Mouse (Mus musculus) embryo, embryonic 9.5 days (tissue): ENCODE data around the gene Stoml1.
"Not testable (repeated sequence)": the region's sequence is repeated elsewhere in the genome, so short reads cannot be mapped to it uniquely, and the experiment has no call there.

Experiments used
- DNase-seq: peaks from one replicate; pipeline ENCODE4 v3.0.0-alpha.2; 2017; ENCODE audit errors: extremely low spot score

Gene Stoml1

DNA sequence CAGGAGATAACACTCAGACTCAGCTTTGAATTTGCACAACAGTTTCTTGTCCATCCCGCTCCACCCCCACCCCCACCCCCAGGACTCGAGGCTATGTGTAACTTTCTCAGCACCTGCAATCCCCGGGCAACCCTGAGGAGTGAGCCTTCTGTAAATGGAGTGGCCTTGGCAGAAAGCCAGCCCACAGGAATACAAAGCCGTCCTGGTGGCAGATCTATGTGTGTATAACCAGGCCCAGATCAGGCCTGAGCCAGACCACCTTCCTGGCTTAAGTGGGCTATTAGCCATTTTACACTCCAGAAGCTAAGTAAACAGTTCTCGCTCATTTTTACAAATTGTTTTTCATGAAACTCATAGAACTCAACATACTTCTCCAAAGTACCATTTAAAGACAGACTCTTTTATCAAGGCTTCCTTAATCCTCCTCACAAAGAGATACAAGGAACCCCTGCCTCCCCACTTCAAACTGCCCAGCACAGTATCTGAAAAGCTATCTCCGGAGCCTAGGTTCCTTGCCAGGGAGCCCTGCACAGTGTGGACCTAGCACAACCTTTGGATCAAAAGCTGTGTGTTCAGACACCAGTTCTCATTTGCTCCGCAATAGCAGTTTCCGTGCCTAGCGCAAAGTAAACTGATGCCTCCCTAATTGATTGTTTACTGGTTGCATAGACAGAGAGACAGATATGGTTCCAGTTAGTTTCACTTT is 11.0 kb upstream of the Stoml1 start:
- no peak for DNase-seq

DNA sequence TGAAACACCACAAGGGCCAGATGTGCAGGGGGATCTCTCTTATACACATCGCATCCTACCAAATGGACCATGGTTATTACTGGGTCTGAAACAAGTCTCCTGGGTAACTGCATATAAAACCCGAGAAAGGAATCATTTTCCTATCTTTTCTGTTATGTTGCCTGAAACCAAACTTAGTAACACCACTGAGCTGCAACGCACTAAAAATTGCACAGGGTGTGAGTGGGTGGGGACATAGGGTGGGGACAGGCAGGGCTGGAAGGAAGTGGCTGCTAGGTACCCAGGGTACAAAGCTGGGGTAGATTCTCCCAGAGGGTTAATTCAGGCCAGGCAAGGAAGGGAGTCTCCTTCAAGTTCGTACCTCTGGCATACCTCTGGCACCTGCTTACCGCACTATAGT is 10.3 kb upstream of the Stoml1 start:
- no peak for DNase-seq

DNA sequence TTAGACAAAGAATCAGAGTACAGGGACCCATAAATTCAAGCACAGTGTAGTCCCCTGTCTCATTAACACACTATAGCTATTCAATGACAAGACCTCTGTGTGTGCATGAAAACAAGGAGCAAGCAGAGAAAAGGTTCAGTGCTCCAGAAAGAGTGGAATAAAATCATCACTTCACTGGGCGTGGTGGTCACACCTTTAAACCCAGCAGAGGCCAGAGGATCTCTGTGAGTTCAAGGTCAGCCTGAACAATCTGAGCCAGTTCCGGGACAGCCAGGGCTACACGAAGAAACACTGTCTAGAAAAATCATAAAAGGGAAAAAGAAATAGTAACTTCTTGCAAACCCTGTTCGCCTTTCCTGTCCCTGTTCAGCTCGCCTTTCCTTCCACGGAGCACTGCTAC is 9.3 kb upstream of the Stoml1 start:
- DNase-seq, result no peak

DNA sequence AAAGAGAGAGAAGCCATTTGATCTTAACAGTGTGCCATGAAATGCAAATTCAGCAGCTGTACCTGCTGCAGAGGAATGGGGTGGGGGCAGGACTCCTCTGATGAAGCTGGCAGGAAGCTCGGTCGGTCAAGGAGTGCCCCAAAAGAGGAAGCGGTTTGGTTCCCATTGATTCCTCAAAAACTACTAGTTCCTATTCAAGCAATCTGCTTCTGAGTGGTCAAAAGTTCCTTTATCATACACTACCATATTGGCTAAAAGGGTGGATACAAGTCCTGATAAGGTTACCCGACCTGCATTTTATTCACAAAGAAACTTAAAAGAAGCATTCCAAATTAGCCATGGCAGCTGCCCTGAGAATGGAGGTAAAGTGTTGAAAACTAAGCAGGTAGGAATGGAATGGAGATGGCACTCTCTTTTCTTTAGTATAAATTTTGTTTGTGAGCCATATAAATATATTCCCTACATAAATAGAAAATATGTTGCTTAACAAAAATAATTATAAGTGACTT is 6.8 kb upstream of the Stoml1 start:
- no peak for DNase-seq

DNA sequence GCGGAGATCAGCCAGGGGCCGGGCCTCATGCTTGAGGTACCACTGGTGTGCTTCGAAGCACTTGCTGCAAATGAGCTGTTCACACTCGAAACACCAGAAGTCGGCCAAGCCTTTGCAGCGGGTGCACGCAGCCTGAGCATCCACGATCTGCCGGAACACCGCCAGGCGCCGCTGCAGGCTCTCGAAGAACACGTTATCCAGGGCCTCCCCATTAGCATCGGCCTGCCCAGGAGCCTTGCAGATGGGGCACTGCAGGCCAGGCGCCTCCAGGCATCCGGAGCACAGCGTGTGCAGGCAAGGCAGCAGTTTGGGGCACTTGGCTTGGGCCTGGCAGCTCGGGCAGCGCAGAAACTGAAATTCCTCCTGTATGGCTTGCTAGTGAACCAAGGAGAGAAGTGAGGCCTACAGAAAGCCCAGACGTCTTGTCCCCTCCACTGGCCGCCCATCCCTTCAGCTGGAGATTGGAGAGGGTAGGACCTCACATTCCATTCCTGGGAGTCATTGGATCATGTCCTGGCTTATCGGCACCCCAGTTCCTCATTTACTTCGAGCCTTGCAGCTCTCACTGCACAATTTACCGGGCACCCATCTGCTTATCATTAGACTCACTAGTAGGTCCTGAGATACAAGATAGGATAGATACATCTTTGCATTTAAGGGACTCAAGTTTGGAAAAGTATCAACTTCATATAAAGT is 5.8 kb upstream of the Stoml1 start:
- peak; percentile 79 for DNase-seq

DNA sequence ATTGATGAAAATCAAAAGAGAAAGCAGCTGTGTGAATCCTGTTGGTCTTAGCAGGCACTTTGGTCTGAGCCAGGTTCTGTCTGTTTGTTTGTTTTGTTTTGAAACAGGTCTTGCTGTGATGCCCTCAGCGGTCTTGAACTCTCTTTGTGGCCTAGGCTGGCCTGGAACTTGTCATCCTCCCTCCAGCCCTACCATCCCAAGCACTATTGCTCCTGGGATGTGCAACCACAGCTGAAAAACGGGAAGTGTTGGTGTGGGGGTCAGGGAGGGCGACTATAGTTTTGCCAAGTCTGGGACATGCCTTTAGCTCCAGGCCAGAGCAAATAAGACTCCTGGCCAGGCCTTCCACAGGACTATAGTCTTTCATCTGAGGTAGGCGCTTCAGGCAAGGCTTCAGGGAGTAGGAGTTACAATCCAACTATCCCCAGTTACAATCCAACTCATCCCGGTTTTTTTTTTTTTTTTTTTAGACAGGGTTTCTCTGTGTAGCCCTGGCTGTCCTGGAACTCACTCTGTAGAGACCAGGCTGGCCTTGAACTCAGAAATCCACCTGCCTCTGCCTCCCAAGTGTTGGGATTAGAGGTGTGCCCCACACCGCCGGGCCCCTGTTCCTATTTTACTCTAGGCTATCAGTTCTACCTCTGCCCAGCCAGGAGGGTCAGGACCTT is 4.1 kb upstream of the Stoml1 start:
- no peak for DNase-seq

DNA sequence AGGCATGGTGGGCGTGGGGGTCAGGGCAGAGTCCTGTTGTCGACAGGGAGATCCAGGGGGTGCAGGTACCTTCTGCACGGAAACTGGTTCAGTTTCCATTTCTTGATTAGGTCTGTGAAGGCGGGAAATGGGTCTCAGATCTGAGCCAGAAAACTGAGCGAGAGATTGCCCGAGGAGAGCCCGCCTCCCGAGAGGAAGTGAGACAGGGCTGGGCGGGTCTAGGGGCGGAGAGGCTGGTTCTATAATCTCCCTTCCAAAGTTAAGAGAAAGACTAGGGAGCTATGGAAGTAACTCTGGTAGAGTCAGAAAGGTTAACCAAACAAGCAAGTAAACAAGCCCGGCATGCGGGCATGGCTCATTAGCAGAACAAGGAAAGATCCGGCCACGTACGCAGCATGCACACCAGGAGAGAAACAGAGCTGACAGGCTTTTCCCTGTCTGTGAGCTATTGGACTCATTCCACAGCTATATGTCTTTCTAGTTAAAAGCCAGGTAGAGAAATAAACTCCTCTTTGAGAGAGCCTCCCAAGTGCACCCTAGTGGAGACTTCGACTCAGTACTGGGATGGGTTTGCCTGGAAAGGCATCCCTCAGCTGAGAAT is 3.3 kb upstream of the Stoml1 start, which contains the start of gene Pml:
TSS of gene Pml (minus strand) at position 195 of the 601 bp plus-strand sequence.
- DNase-seq, result peak; percentile 68

DNA sequence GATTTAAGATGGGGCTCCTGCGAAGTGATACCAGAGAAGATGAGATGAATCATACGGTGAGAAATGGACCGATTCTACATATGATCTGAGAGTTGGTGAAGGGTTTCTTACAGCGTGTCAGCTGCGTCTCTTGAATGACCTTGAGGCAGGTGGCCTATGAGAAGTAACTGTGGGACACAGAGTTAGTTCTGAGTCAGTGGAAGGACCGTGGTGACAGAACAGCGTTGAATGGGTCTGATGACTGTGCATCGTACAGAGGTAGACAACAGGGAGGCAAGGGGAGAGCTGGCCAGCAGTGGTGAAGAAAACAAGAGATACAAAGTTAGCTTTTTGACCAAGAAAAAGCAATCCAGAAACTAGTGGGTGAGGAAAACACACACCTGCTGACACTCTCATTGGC is 2.6 kb upstream of the Stoml1 start:
- no peak for DNase-seq

DNA sequence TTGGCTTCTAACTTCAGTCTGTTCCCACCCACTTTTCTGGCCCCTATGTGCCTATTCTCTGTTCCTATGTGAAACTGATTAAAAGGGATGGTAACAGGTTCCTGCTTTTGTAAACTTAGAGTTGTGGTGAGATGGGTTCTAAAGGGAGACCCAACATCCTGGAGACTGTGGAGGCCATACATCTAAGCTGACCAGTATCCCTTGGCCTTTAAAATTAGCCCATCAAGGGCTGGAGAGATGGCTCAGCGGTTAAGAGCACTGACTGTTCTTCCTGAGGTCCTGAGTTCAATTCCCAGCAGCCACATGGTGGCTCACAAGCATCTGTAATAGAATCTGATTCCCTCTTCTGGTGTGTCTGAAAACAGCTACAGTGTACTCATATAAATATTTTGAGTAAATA is 2.2 kb upstream of the Stoml1 start:
- DNase-seq, result not testable (repeated sequence)

DNA sequence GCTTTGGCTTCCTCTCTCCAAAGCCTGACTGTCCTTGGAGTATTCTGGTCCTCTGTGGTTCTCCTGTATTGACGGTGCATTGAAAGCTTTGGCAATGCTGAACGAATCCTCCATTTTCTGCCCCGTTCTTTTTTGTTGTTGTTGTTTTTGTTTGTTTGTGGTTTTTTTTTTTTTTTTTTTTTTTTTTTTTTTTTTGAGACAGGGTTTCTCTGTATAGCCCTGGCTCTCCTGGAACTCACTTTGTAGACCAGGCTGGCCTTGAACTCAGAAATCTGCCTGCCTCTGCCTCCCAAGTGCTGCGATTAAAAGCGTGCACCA is 800 bp downstream of the Stoml1 start:
- DNase-seq, result not testable (repeated sequence)

DNA sequence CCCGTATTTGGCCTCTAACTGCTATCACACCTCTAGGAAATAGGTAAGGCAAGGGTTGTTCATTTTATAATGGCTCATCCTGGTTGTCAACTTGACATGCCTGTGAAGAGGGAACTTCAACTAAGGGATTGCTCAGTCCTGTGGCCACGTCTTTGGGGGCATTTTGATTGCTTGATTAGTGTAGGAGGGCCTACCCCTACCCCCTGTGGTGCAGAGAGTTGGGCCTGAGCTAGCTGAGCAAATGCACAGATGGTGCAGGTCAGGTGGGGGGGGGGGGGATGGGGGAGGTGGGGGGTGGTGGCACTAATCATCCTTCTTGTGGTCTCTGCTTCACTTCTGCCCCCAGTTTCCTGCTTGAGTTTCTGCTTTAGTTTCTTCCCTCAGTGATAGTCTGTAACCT is 2.1 kb downstream of the Stoml1 start:
- DNase-seq, result no peak

DNA sequence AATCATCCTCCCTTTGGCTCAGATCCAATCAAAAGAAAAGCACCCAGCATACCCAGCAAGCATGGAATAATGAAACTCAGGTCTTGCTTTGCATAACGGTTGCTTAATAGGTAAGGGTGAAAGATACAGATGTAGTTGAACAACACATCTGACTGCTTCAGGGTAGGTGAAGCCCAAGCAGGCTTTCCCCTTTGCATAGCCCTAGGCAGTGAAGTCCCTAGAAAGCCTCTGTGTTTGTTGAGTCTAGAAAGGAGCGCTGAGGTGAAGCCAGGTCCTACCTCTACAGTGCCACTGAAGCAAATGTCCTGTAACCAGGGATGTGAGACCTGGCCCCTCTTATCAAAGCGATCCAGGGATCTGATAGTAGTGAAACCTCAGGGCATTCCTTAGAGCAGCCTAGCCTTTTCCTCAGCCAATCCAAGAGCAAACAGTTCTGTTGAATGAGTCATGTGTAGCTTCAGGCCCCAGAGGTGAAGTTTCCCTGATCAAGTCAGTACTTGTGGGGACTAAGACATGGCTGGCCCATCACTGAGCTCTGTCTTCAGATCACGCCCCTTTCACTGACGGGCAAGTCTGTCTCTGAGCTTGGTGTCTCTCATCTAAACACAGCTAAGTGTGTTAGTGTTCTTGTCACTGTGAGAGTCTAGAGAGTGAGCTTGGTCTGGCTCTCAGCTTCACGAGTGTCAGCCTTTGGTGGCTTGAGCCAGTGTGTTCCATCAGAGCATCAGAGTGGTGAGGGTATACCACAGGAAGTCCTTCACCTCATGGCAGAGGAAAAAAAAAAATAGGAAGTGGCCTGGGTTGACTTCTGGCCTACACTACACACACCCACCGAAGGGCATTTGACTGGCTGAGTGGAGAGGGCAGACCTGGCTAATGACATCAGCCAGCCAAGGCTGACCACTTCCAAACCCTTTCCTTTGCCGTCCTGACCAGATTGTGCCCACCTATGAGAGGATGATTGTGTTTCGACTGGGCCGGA is 3.0 kb downstream of the Stoml1 start:
- no peak for DNase-seq

DNA sequence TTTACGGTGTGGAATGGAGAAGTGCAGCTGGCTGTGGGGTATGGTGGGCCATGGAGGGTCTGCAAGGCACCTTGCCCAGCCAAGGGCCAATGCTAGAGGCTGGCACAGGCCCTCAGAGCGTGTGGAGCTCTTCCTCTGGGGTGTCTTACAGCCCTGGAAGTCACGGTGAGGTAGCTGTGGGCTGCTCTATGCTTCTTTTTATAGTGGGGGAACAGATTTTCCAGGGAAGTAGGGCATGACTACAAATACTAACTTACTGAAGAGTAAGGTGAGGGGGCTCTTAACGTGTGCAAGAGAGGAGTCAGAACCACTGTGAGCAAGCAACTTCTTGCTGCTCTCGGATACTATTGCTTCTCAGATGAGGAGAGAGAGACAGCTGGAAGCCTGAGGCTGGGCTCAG is 9.5 kb downstream of the Stoml1 start:
- DNase-seq, result no peak

DNA sequence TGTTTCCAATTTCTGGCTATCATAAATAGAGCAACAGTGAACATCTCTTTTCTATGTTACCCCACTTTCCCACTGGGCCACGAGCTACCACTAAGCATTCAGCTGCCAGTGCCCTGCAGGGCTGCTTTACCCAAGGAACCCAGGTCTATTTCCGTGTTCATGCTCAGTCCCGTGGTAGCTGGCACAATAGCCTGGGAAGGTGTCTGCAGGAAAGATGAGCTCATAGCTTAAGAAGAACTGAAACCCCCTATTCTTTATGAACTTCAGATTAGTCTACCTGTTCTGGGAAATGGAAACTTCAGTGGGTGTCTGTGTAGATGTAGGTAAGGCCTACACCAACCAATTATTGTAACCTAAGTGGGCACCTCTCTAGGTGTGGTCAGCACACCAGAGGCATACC is 12.4 kb downstream of the Stoml1 start:
- DNase-seq, result no peak

DNA sequence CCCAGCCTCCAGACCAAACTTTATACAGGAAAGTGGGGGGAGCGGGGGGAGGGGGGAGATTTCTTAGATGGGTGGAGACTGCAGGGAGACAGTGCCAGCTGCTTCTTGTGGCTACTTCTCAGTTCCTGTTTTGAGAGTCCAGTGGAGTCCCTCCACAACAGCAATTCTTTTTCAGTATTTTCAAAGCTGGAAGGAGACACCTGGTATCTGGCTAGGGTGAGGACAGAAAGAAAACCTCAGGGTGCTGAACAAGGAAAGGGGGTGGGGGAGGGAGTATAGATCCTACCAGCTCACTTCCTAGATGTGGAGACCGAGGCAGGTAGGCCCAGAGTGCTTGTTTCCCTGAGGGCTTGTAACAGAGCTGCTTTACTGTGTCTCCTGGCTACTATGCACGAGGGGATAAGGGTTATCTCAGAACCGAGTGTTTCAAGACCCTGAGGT is 13.6 kb downstream of the Stoml1 start:
- no peak for DNase-seq

DNA sequence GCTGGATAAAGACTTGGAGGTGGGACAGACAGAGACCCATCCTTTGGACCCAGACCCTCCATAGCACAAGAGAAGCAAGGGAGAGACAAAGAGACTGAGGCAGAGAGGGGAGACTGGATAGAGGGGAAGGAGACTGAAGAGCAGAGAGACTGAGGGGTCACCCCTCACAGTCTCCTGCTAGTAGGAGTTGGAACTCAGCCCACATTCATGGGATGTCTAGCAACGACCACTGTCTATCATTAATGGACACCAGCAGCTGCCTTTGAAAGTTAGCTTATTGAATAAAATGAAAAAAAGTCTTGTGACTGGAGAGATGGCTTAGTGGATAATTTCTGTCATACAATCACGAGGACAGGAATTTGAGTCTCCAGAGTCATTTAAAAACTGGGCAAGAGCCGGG is 14.1 kb downstream of the Stoml1 start:
- DNase-seq, result no peak

DNA sequence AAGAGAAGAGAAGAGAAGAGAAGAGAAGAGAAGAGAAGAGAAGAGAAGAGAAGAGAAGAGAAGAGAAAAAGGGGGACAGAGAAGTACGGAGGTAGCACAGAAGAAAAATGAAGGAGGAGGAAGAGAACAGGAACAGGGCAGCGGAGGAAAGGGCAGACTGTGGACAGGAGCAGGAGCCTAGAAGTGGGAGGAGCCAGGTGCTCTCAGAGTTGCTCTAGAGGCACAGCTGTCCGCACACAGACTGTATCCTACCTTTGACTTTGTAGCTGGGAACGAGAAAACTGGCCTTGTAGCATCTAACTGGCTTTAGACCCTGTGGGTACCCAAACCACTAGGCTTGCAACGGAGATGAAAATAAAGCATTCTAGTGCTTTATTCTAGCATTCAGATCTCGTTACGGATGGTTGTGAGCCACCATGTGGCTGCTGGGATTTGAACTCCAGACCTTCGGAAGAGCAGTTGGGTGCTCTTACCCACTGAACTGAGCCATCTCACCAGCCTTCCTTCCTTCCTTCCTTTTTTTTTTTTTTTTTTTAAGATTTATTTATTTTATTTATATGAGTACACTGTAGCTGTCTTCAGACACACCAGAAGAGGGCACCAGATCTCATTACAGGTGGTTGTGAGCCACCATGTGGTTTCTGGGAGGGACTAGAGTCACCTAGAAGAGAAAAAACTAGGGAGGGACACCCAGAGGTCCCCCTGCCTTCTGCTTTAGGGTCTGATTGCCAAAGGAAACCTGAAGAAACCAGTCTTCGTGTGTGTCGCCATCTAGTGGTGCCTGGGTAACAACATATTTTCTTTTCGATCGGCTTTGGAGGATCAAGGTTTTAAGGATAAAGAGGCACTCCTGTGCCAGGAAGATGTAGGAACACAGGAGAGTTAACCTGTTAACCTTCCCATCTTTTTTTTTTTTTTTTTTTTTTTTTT is 15.7 kb downstream of the Stoml1 start:
- peak; percentile 66 for DNase-seq

DNA sequence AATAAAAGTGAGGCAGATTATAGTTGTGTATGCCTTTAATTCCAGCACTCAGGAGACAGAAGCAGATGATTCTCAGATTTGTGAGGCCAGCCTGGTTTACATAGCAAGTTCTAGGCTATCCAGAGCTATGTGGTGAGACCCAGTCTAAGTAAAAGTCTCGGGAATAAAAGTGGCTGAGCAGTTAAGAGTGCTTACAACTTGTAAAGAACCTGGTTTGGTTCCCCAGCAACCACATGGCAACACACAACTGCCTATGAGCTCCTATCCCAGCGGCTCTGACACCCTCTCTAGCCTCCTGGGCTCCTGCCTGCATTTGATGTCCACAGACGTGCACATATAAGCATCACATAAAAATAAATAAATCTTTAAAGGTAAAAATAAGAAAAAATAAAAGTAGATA is 17.1 kb downstream of the Stoml1 start:
- no peak for DNase-seq

DNA sequence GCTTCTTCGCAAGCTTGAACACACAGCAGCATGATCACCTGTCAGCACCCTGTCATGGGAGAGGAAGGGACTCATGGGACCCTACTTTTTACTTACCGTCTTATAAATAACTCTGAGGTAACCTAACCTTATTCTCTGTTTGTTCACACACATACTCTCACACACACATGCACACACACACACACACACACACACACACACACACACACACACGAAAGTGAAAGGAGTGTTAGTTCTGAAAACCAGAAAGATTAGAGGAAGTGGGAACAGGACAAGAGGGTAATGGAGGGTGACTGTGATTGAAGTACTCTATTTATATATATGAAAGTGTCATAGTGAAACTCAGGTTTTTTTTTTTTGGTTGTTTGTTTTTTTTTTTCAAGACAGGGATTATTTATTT is 18.1 kb downstream of the Stoml1 start:
- DNase-seq, result no peak

DNA sequence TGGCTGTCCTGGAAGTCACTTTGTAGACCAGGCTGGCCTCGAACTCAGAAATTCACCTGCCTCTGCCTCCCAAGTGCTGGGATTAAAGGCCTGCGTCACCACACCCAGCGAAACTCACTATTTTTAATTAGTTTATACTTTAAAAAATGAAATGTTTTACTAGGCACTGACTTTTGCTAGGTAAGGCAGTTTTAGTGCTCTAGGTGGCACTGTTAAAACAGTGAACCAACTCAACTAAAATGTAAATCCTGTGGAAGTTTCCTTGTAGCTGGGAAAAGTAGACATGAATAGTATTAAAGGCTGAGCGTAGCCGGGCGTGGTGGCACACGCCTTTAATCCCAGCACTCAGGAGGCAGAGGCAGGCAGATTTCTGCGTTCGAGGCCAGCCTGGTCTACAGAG is 18.6 kb downstream of the Stoml1 start:
- not testable (repeated sequence) for DNase-seq
